Mouse (Mus musculus): ENCODE results near the gene Id3.

GRCm38 (mm10) chr4:136172011-136172541 lies 28.8 kb downstream of the Id3 start, which contains the start of gene E2f2:
- TF ChIP-seq POLR2A (IDR thresholded peaks at IDR 0.05; ENCODE audit: borderline replicate concordance, extremely low read depth, low read depth, low read length) = no peak; the same call in 1 of the 2 replicates
- no peak for TF ChIP-seq CTCF (IDR thresholded peaks at IDR 0.05; ENCODE audit: insufficient read depth, low read length)

All from lung, adult 2 months (tissue).